Mouse (Mus musculus) lung, postnatal 0 days (tissue): ENCODE data around the gene Fam222b. TPM values are rescaled to one million over a fixed set of nuclear protein-coding genes. Genes with fewer than 3 reads are reported as not detected.

Experiments
- ATAC-seq: fragments of 200-750 bp; cut with Nextera tagmentation; 2 replicates; pipeline ENCODE4 v1.8.0; 2017; ENCODE audit warnings: moderate library complexity
- DNase-seq: peaks from one replicate; pipeline ENCODE4 v3.0.0-alpha.2; 2016; ENCODE audit warnings: low spot score
- H3K27ac ChIP-seq: fragments of 300-500 bp; sonication (generic); 2 replicates; pipeline ENCODE4 v1.5.1; 2014; ENCODE audit warnings: antibody characterized with exemption, mild to moderate bottlenecking, low read length, mixed read lengths
- H3K27me3 ChIP-seq: fragments of 300-500 bp; sonication (generic); replicated peaks from 2 replicates; pipeline ENCODE4 v1.6.1; 2014; ENCODE audit warnings: low read length, mixed read lengths; ENCODE audit not compliant: insufficient read depth
- H3K36me3 ChIP-seq: fragments of 300-500 bp; sonication (generic); 2 replicates; pipeline ENCODE4 v1.6.1; 2014; ENCODE audit warnings: low read length, mixed read lengths; ENCODE audit not compliant: insufficient read depth
- H3K4me1 ChIP-seq: fragments of 300-500 bp; sonication (generic); 2 replicates; pipeline ENCODE4 v1.6.1; 2014; ENCODE audit warnings: antibody characterized with exemption, low read depth, low read length, mixed read lengths; ENCODE audit not compliant: insufficient read depth
- H3K4me2 ChIP-seq: fragments of 300-500 bp; sonication (generic); replicated peaks from 2 replicates; pipeline ENCODE4 v1.6.1; 2014; ENCODE audit warnings: low read depth, mild to moderate bottlenecking, low read length, moderate library complexity, mixed read lengths
- H3K4me3 ChIP-seq: fragments of 300-500 bp; sonication (generic); 2 replicates; pipeline ENCODE4 v1.5.1; 2014; ENCODE audit warnings: low read depth, low read length
- H3K9ac ChIP-seq: fragments of 300-500 bp; sonication (generic); replicated peaks from 2 replicates; pipeline ENCODE4 v1.6.1; 2014; ENCODE audit warnings: low read depth, mild to moderate bottlenecking
- H3K9me3 ChIP-seq: fragments of 300-500 bp; sonication (generic); 2 replicates; pipeline ENCODE4 v1.6.1; 2016; ENCODE audit warnings: low read length, mixed read lengths
- CTCF ChIP-seq: IDR thresholded peaks from 2 replicates; pipeline ENCODE4 v1.5.1; 2016; ENCODE audit warnings: antibody characterized with exemption, mild to moderate bottlenecking
- EP300 ChIP-seq: IDR thresholded peaks from 2 replicates; pipeline ENCODE4 v1.6.1; 2016; ENCODE audit warnings: antibody characterized with exemption, mild to moderate bottlenecking, control low read depth
- WGBS: fragments of 180-500 bp; shearing (Covaris S2); extraction: QIAGEN DNeasy Blood & Tissue Kit; methylation state at CpG from one replicate; pipeline ENCODE4 v1.1.7; 2014; 5-methylcytosine and 5-hydroxymethylcytosine counted together
- polyA plus RNA-seq: library from polyadenylated mRNA; unstranded; fragments of >200 nt; fragmentation: Nextera tagmentation; extraction: Ambion mirVana; gene quantifications from 2 replicates; pipeline ENCODE4 v1.2.1, GENCODE M21; 2015

Gene Fam222b
- polyA plus RNA-seq, 1 experiment from 2014 or later: 10.0 TPM

GRCm38 (mm10) chr11:78146707-78147543, 52.5 kb downstream of the Fam222b start:
- Histone ChIP-seq H3K27me3 (no peaks in the 10 kb centered on the region), H3K4me1 (peaks cover under 1% of the 10 kb centered on the region; the same call in 1 of the 2 replicates), H3K9me3 (no peaks in the 10 kb centered on the region), H3K9ac (no peak overlapping the region), H3K36me3 (0 out of 2 replicates have a peak, but pooled peaks cover 5% of the 10 kb centered on the region), H3K4me2 (no peak overlapping the region), H3K27ac (no peak overlapping the region), H3K4me3 (no peak overlapping the region)
- DNase-seq (no peak), ATAC-seq (no peak)
- TF ChIP-seq EP300: no peak
- TF ChIP-seq CTCF: no peak
- WGBS: 86% methylated on average over 6 of the region's 6 CpGs

GRCm38 (mm10) chr11:78151161-78151560, 56.7 kb downstream of the Fam222b start:
- H3K27ac ChIP-seq: no peak overlapping the region

GRCm38 (mm10) chr11:78152299-78153231, 58.1 kb downstream of the Fam222b start:
- peak; percentile 77 for ATAC-seq
- H3K36me3 ChIP-seq: 0 out of 2 replicates have a peak, but pooled peaks cover 9% of the 10 kb centered on the region

More at GRCm38 (mm10) chr11:78151161-78151560, 56.7 kb downstream of the Fam222b start:
- H3K36me3 ChIP-seq: 0 out of 2 replicates have a peak, but pooled peaks cover 9% of the 10 kb centered on the region
- peaks cover 4% of the 10 kb centered on the region; the same call in 1 of the 2 replicates for H3K4me1 ChIP-seq
- H3K4me2 ChIP-seq: no peak overlapping the region
- peak; percentile 66 for TF ChIP-seq CTCF
- TF ChIP-seq EP300: no peak
- no peak overlapping the region for H3K9ac ChIP-seq
- H3K27me3 ChIP-seq: no peaks in the 10 kb centered on the region
- DNase-seq (peak; percentile 64), ATAC-seq (no peak)
- no peaks in the 10 kb centered on the region for H3K9me3 ChIP-seq
- WGBS: 48% methylated on average over 1 of the region's 1 CpGs
- no peak overlapping the region for H3K4me3 ChIP-seq

GRCm38 (mm10) chr11:78153778-78154177, 59.3 kb downstream of the Fam222b start:
- Histone ChIP-seq H3K27ac (peak overlapping the region; percentile 74; the same call in 1 of the 2 replicates), H3K4me3 (no peak overlapping the region), H3K4me2 (no peak overlapping the region), H3K9ac (no peak overlapping the region), H3K4me1 (peaks cover 4% of the 10 kb centered on the region; the same call in 1 of the 2 replicates), H3K36me3 (0 out of 2 replicates have a peak, but pooled peaks cover 9% of the 10 kb centered on the region), H3K27me3 (no peaks in the 10 kb centered on the region), H3K9me3 (no peaks in the 10 kb centered on the region)
- DNase-seq (no peak), ATAC-seq (no peak)
- TF ChIP-seq EP300 (no peak), CTCF (no peak)
- 66% methylated on average over 13 of the region's 13 CpGs for WGBS

More at GRCm38 (mm10) chr11:78152299-78153231, 58.1 kb downstream of the Fam222b start:
- Histone ChIP-seq H3K27me3 (no peaks in the 10 kb centered on the region), H3K4me1 (peaks cover 4% of the 10 kb centered on the region; the same call in 1 of the 2 replicates), H3K27ac (peak overlapping the region; percentile 74), H3K9ac (no peak overlapping the region), H3K9me3 (no peaks in the 10 kb centered on the region), H3K4me3 (no peak overlapping the region), H3K4me2 (0 out of 2 replicates have a peak overlapping the region, but pooled peaks have one; percentile 11)
- 26% methylated on average over 9 of the region's 9 CpGs for WGBS
- peak; percentile 67 for DNase-seq
- TF ChIP-seq EP300 (no peak), CTCF (no peak)

GRCm38 (mm10) chr11:78155674-78156073, 61.2 kb downstream of the Fam222b start:
- no peak overlapping the region for H3K9ac ChIP-seq
- H3K27ac ChIP-seq: no peak overlapping the region
- H3K4me2 ChIP-seq: no peak overlapping the region
- peaks cover 8% of the 10 kb centered on the region; the same call in 1 of the 2 replicates for H3K4me1 ChIP-seq
- H3K36me3 ChIP-seq: 0 out of 2 replicates have a peak, but pooled peaks cover 4% of the 10 kb centered on the region
- H3K9me3 ChIP-seq: no peaks in the 10 kb centered on the region
- no peak overlapping the region for H3K4me3 ChIP-seq
- TF ChIP-seq CTCF: no peak
- TF ChIP-seq EP300: no peak
- H3K27me3 ChIP-seq: no peaks in the 10 kb centered on the region
- DNase-seq (no peak), ATAC-seq (no peak)
- 80% methylated on average over 5 of the region's 5 CpGs for WGBS
